Mouse (Mus musculus): ENCODE data around the gene Nbr1.

GRCm38 (mm10) chr11:101519364-101519763, 32.6 kb upstream of the Nbr1 start:
- TF ChIP-seq POLR2A (IDR thresholded peaks at IDR 0.05; ENCODE audit: borderline replicate concordance, low read depth, low read length) (no peak), CTCF (IDR thresholded peaks at IDR 0.05; ENCODE audit: low read depth, low read length) (no peak)
